Mouse (Mus musculus) brain, adult 2 months (tissue): ENCODE results near the gene Riox2.

ENCODE experiments used
- DNase-seq: peaks from one replicate; pipeline ENCODE4 v3.0.0; 2011; ENCODE audit warnings: low read depth, low spot score

The Riox2 gene

GRCm38 (mm10) chr16:59517447-59518219, 46.1 kb downstream of the Riox2 start:
- DNase-seq, result no peak

DNA sequence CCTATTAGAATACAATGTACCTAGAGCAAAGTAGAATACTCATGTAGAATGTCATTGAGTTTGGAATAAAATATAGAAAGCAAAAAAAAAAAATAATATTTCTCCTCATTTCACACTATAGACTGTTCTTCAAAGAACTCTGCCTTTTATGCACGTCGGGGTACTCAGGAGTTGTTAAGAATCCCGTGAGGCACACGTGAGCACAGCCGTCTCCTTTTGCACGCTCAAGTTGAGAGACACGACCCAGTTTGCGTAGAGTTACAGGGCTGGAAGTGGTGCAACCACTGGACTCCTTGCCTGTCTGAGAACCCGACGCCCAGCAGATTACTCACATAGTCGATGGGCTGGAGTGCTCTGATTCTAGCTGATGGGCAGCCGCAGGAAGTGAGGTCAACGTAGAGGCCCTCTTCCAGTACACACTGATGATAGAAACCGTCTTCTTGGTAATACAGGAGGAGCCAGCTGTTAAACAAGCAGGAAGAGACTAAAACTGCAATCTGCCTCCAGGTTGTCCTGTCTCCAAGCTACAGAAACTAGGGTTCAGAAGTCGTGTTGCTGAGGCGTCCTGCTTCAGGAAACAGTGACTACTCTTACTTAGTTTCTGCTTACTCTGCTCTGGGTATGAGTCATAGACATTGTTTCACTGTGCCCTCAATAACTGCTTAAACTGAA, 50.3 kb downstream of the Riox2 start:
- no peak for DNase-seq

GRCm38 (mm10) chr16:59526939-59527338, 55.4 kb downstream of the Riox2 start:
- DNase-seq, result no peak

DNA sequence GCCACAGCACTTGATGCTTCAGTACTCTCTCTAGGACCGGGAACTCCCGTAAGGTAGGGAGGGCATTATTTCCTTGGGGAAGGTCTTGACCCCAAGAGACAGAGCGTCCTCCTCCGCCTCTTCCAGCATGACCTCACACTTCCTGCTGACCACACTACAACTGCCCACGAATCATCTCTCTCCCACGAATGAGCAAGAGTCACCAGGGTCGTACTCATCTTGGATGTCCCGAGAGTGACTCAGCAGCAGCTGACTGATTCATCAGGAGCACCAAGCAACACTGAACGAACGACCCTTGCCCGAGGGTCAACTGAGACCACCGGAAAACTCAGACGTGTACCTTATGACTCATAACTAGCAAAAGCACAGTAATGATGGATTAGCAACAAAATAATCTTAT, 58.0 kb downstream of the Riox2 start:
- no peak for DNase-seq

DNA sequence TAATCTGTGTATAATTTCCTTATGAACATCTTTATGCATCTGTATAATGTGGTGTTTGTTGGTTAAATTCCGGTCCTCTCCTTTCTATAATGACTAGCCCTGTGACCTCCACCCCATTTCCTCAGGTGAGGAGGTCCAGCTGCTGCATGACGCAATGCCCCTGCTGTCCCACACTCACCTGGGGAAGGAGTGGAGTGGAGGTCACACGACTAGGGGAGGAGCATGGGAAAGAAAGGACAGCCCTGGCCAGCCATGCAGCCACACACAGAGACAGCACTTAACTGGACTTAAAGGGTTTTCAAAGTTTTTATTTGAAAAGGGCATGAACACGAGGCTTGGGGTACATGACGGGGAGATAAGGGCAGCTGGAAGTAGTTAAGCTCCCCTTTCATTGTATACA, 59.7 kb downstream of the Riox2 start:
- DNase-seq, result no peak

DNA sequence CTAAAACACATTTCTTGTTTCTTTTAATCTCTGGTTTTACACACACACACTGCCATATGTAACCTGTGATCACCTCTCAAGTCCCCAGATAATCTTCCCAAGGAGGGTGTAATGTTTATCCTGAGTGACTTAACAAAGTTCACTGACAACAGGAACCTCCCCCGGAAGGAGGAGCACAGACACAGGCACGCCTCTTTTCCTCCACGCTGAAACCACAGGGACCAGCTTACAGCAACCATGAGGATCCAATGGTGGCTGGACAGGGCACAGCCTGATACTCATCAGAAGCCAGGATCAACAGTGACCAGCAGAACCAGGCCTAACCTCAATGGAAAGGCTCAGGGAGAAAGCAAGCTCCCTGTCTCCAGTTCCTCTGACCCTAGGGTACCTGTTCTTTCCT, 61.0 kb downstream of the Riox2 start:
- no peak for DNase-seq

DNA sequence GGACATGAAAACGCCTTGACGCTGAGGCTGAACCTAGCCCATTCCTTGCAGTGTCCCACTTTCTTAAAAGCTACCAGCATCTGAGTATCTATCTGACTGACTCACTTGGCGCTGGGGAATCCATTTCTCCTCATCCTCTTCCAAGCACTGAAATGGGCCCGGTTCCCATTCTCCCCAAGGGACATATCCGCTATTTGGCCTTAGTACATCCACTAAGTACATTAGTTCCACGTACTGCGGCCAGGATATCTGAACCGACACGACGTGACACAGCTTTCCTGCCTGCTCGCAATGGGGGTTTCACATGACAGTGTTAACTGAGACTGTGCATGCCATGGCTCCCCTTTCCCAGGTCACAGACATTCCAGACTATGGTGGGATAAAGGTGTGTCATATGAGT, 62.8 kb downstream of the Riox2 start:
- no peak for DNase-seq

DNA sequence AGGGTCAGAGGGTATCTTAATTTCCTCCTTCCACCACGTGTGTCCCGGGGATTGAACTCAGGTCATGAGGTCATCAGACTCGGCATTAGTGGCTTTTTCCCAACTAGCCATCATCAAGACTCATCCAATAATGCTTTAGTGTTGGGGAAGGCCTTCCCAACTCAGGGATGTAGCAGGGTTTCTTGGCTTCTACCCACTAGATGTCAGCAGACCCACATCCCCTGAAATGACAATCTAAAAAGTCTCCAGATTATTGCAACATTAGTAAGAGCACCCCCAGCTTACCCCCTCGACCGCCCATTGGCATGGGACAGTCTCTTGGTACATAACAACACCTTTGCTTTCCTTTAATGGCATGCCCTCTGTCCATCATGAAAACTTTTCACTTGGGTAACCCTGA, 64.1 kb downstream of the Riox2 start:
- no peak for DNase-seq

GRCm38 (mm10) chr16:59540944-59541343, 69.4 kb downstream of the Riox2 start:
- no peak for DNase-seq

DNA sequence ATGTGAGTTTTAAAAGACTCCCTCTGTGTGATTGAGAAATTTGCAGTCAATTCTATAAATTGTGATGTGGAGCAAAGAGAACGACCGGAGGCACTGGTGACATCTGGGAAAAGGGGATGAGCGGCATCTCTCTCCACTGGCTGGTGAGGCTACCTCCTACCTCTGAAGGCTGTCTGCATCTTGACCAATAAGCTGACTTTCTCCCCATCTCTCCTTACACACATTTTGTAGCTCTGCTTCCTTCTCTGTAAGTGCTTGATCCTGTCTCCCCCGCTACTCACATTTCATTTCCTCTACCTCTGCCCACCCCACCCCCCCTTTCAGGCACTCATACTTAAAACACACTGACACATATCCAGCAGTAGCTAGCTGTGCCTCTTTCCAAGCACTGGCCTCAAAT, 69.8 kb downstream of the Riox2 start:
- DNase-seq, result no peak
